Mouse (Mus musculus): ENCODE results near the gene Usp38. TPM values are rescaled to one million over a fixed set of nuclear protein-coding genes. Genes with fewer than 3 reads are reported as not detected.
A peak's percentile ranks its signal among the peaks of the same experiment; 100 is the strongest.

Usp38 gene
- polyA plus RNA-seq, 1 experiment, result 6.4 TPM

DNA sequence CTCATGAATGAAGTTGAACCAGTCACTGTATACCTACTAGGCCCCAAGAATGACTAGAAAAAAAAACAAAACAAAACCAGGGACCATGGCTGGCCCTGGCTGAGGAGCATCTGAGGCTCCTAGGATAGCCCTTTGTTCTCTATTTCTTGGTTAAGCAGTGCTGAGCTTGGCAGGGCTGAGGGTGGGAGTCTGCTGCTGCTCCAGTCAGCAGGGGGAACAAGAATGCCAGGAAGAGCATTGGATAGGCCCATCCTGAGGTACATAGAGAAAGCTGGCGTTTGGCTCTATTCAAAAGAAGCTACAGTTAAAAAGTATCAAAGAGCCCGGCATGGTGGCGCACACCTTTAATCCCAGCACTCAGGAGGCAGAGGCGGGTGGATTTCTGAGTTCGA, 52.1 kb downstream of the Usp38 start:
- 93% methylated on average over 5 of the region's 5 CpGs for WGBS
- no peak for TF ChIP-seq CTCF (conservative IDR thresholded peaks at IDR 0.05; ENCODE audit: insufficient read depth, insufficient read length, low read depth, low read length)
- no peak for TF ChIP-seq POLR2A (IDR thresholded peaks at IDR 0.05; ENCODE audit: low read depth, low read length)
- DNase-seq, result no peak
- no peaks in the 10 kb centered on the region for H3K27me3 ChIP-seq (replicated peaks; ENCODE audit: control insufficient read depth, insufficient read depth, low read length)
- no peak overlapping the region for H3K4me3 ChIP-seq (ENCODE audit: insufficient read depth, low read depth, low read length)
- no peaks in the 10 kb centered on the region for H3K4me1 ChIP-seq (ENCODE audit: control insufficient read depth, insufficient read depth, low read length)
- H3K36me3 ChIP-seq (ENCODE audit: control insufficient read depth, insufficient read depth, low read length), result no peaks in the 10 kb centered on the region
- no peak overlapping the region for H3K27ac ChIP-seq (ENCODE audit: insufficient read depth, low read depth, low read length)

DNA sequence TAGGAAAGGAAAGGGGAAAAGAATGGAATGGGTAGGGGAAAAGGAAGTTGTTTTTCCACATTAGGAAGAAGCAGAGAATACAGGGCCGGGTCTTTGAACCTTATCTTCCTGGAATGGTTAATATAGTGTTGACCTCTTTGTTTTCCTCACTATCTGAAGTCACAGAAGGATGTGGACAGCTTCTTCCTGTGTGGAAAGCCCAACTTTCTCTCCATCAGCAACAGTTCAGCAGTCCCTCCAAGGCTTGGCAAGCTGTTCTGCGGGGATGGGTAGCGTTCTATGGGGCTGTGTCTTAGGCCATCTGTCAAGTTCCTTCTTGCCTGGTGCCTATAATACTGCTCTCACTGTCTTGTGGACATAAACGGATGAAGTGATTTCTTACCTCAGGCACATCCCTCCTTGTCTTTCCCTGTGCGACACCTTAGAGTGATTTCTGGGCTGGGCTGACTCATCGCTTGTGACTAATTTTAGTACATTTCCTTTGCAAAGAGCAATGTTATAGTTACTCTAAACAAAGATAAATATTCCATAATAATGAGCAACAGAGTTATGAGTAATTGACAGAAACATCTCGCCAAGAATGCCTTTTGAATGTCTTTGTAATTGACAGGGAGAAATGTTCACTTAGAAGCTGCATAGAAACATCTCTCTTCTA, 52.7 kb downstream of the Usp38 start:
- no peak for DNase-seq
- H3K27ac ChIP-seq (ENCODE audit: insufficient read depth, low read depth, low read length), result no peak overlapping the region
- H3K4me1 ChIP-seq (ENCODE audit: control insufficient read depth, insufficient read depth, low read length), result no peaks in the 10 kb centered on the region
- H3K27me3 ChIP-seq (replicated peaks; ENCODE audit: control insufficient read depth, insufficient read depth, low read length), result no peaks in the 10 kb centered on the region
- no peaks in the 10 kb centered on the region for H3K36me3 ChIP-seq (ENCODE audit: control insufficient read depth, insufficient read depth, low read length)
- TF ChIP-seq POLR2A (IDR thresholded peaks at IDR 0.05; ENCODE audit: low read depth, low read length) (no peak), CTCF (conservative IDR thresholded peaks at IDR 0.05; ENCODE audit: insufficient read depth, insufficient read length, low read depth, low read length) (no peak)
- no peak overlapping the region for H3K4me3 ChIP-seq (ENCODE audit: insufficient read depth, low read depth, low read length)
- WGBS, result 66% methylated on average over 7 of the region's 7 CpGs

- TF ChIP-seq CTCF (conservative IDR thresholded peaks at IDR 0.05; ENCODE audit: insufficient read depth, insufficient read length, low read depth, low read length) (no peak), POLR2A (IDR thresholded peaks at IDR 0.05; ENCODE audit: low read depth, low read length) (no peak)
- no peak for DNase-seq
- H3K36me3 ChIP-seq (ENCODE audit: control insufficient read depth, insufficient read depth, low read length), result no peaks in the 10 kb centered on the region
- H3K27ac ChIP-seq (ENCODE audit: insufficient read depth, low read depth, low read length), result no peak overlapping the region
- no peak overlapping the region for H3K4me3 ChIP-seq (ENCODE audit: insufficient read depth, low read depth, low read length)
- H3K27me3 ChIP-seq (replicated peaks; ENCODE audit: control insufficient read depth, insufficient read depth, low read length), result no peaks in the 10 kb centered on the region
- H3K4me1 ChIP-seq (ENCODE audit: control insufficient read depth, insufficient read depth, low read length), result no peaks in the 10 kb centered on the region
- whole genome bisulfite sequencing, result 79% methylated on average over 4 of the region's 4 CpGs
These were observed 53.6 kb downstream of the Usp38 start for GRCm38 (mm10) chr8:80961070-80961609.

- 72% methylated on average over 9 of the region's 9 CpGs for WGBS
These were observed 55.0 kb downstream of the Usp38 start for GRCm38 (mm10) chr8:80959588-80960268.

DNA sequence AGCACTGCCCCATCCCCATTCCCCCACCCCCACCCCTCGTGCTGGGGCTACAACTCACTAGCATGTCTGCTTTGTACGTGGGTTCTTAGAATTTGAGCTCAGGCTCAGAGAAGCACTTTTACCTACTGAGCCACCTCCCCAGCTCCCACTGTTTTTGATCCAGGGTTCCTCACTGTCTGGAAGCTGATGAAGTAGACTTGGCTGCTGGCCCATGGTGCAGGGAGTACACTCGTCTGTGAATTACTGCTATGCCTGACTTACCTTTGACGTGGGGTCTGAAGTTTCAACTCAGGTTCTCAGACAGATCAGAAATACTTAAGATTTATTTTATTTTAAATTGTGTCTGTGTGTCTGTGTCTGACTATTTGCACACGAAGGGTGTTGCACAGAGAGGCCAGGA, 57.0 kb downstream of the Usp38 start:
- TF ChIP-seq POLR2A (IDR thresholded peaks at IDR 0.05; ENCODE audit: low read depth, low read length), result no peak
- no peak for TF ChIP-seq CTCF (conservative IDR thresholded peaks at IDR 0.05; ENCODE audit: insufficient read depth, insufficient read length, low read depth, low read length)
- Histone ChIP-seq H3K27me3 (replicated peaks; ENCODE audit: control insufficient read depth, insufficient read depth, low read length) (no peaks in the 10 kb centered on the region), H3K4me1 (ENCODE audit: control insufficient read depth, insufficient read depth, low read length) (no peaks in the 10 kb centered on the region), H3K27ac (ENCODE audit: insufficient read depth, low read depth, low read length) (no peak overlapping the region), H3K36me3 (ENCODE audit: control insufficient read depth, insufficient read depth, low read length) (no peaks in the 10 kb centered on the region), H3K4me3 (ENCODE audit: insufficient read depth, low read depth, low read length) (no peak overlapping the region)
- DNase-seq, result peak; percentile 39
- 41% methylated on average over 5 of the region's 5 CpGs for WGBS

More at GRCm38 (mm10) chr8:80959588-80960268, 55.0 kb downstream of the Usp38 start:
- H3K27me3 ChIP-seq (replicated peaks; ENCODE audit: control insufficient read depth, insufficient read depth, low read length), result no peaks in the 10 kb centered on the region
- no peaks in the 10 kb centered on the region for H3K4me1 ChIP-seq (ENCODE audit: control insufficient read depth, insufficient read depth, low read length)
- no peaks in the 10 kb centered on the region for H3K36me3 ChIP-seq (ENCODE audit: control insufficient read depth, insufficient read depth, low read length)
- TF ChIP-seq POLR2A (IDR thresholded peaks at IDR 0.05; ENCODE audit: low read depth, low read length), result no peak
- H3K4me3 ChIP-seq (ENCODE audit: insufficient read depth, low read depth, low read length), result no peak overlapping the region
- DNase-seq, result no peak
- H3K27ac ChIP-seq (ENCODE audit: insufficient read depth, low read depth, low read length), result no peak overlapping the region

DNA sequence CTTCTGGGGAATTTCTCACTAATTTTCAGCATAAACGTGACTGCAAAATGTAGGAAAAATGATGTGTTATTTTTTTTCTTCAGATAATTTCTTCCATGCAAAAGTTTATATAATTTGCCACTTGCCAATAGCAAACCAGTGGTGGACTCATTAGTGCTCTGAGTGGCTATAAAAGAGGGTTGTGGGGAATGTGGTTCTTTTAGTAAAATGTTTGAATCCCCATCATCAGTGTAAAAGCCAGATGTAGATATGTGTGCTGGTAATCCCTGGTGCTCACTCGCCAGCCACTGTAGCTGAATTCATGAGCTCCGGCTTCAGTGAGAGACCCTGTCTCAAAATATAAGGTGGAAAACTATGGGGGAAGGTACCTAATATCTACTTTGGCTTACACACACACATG, 61.8 kb downstream of the Usp38 start:
- DNase-seq, result no peak
- no peak overlapping the region for H3K27ac ChIP-seq (ENCODE audit: insufficient read depth, low read depth, low read length)
- no peaks in the 10 kb centered on the region for H3K36me3 ChIP-seq (ENCODE audit: control insufficient read depth, insufficient read depth, low read length)
- no peaks in the 10 kb centered on the region for H3K4me1 ChIP-seq (ENCODE audit: control insufficient read depth, insufficient read depth, low read length)
- H3K27me3 ChIP-seq (replicated peaks; ENCODE audit: control insufficient read depth, insufficient read depth, low read length), result no peaks in the 10 kb centered on the region
- TF ChIP-seq POLR2A (IDR thresholded peaks at IDR 0.05; ENCODE audit: low read depth, low read length) (no peak), CTCF (conservative IDR thresholded peaks at IDR 0.05; ENCODE audit: insufficient read depth, insufficient read length, low read depth, low read length) (no peak)
- WGBS, result 89% methylated on average over 3 of the region's 3 CpGs
- no peak overlapping the region for H3K4me3 ChIP-seq (ENCODE audit: insufficient read depth, low read depth, low read length)

GRCm38 (mm10) chr8:80952235-80952915, 62.4 kb downstream of the Usp38 start:
- H3K4me3 ChIP-seq (ENCODE audit: insufficient read depth, low read depth, low read length), result no peak overlapping the region
- H3K27ac ChIP-seq (ENCODE audit: insufficient read depth, low read depth, low read length), result no peak overlapping the region
- DNase-seq, result peak; percentile 57
- TF ChIP-seq CTCF (conservative IDR thresholded peaks at IDR 0.05; ENCODE audit: insufficient read depth, insufficient read length, low read depth, low read length) (no peak), POLR2A (IDR thresholded peaks at IDR 0.05; ENCODE audit: low read depth, low read length) (no peak)
- WGBS, result 50% methylated on average over 6 of the region's 6 CpGs
- no peaks in the 10 kb centered on the region for H3K36me3 ChIP-seq (ENCODE audit: control insufficient read depth, insufficient read depth, low read length)
- no peaks in the 10 kb centered on the region for H3K4me1 ChIP-seq (ENCODE audit: control insufficient read depth, insufficient read depth, low read length)
- H3K27me3 ChIP-seq (replicated peaks; ENCODE audit: control insufficient read depth, insufficient read depth, low read length), result no peaks in the 10 kb centered on the region
